Mouse (Mus musculus) hindbrain, embryonic 13.5 days (tissue): Measurements from ENCODE around the gene Nfia. TPM values are rescaled to one million over a fixed set of nuclear protein-coding genes. Genes with fewer than 3 reads are reported as not detected.

Experiments
- ATAC-seq: fragments of 200-750 bp; cut with Nextera tagmentation; 2 replicates; pipeline ENCODE4 v1.8.0; 2017; ENCODE audit warnings: moderate TSS enrichment; ENCODE audit not compliant: low FRiP score
- H3K27ac ChIP-seq: fragments of 300-500 bp; sonication (generic); 2 replicates; pipeline ENCODE4 v1.5.1; 2015; ENCODE audit warnings: inconsistent platforms, mild to moderate bottlenecking, moderate library complexity
- H3K27me3 ChIP-seq: fragments of 300-500 bp; sonication (generic); 2 replicates; pipeline ENCODE4 v1.6.1; 2015; ENCODE audit warnings: mild to moderate bottlenecking, inconsistent platforms
- H3K36me3 ChIP-seq: fragments of 300-500 bp; sonication (generic); 2 replicates; pipeline ENCODE4 v1.6.1; 2015; ENCODE audit warnings: mild to moderate bottlenecking, inconsistent platforms
- H3K4me1 ChIP-seq: fragments of 300-500 bp; sonication (generic); replicated peaks from 2 replicates; pipeline ENCODE4 v1.6.1; 2015; ENCODE audit warnings: inconsistent platforms
- H3K4me2 ChIP-seq: fragments of 300-500 bp; sonication (generic); 2 replicates; pipeline ENCODE4 v1.6.1; 2015; ENCODE audit warnings: inconsistent platforms, mild to moderate bottlenecking, moderate library complexity
- H3K4me3 ChIP-seq: fragments of 300-500 bp; sonication (generic); 2 replicates; pipeline ENCODE4 v1.5.1; 2015; ENCODE audit warnings: mild to moderate bottlenecking, inconsistent platforms
- H3K9ac ChIP-seq: fragments of 300-500 bp; sonication (generic); 2 replicates; pipeline ENCODE4 v1.6.1; 2015; ENCODE audit warnings: mild to moderate bottlenecking, inconsistent platforms
- H3K9me3 ChIP-seq: fragments of 300-500 bp; sonication (generic); 2 replicates; pipeline ENCODE4 v1.6.1; 2016; ENCODE audit warnings: inconsistent platforms
- WGBS: fragments of 180-500 bp; shearing (Covaris S2); methylation state at CpG from one replicate; pipeline ENCODE4 v1.1.7; 2015; 5-methylcytosine and 5-hydroxymethylcytosine counted together
- polyA plus RNA-seq: library from polyadenylated mRNA; unstranded; fragments of >200 nt; fragmentation: Nextera tagmentation; extraction: Ambion mirVana; gene quantifications from 2 replicates; pipeline ENCODE4 v1.2.1, GENCODE M21; 2015

The Nfia gene
- polyA plus RNA-seq, 1 experiment from 2014 or later = 53.2 TPM

- no peaks in the 10 kb centered on the region for H3K27me3 ChIP-seq
- no peak overlapping the region for H3K4me3 ChIP-seq
- no peaks in the 10 kb centered on the region for H3K4me1 ChIP-seq
- H3K36me3 ChIP-seq = no peaks in the 10 kb centered on the region
- no peak overlapping the region for H3K4me2 ChIP-seq
- WGBS = 70% methylated on average over 5 of the region's 5 CpGs
- H3K9ac ChIP-seq = no peak overlapping the region
- H3K9me3 ChIP-seq = no peaks in the 10 kb centered on the region
- ATAC-seq = no peak
- no peak overlapping the region for H3K27ac ChIP-seq
These were observed 266.6 kb downstream of the Nfia start for GRCm38 (mm10) chr4:98039095-98039494.

- no peak overlapping the region for H3K27ac ChIP-seq
- H3K4me3 ChIP-seq = no peak overlapping the region
- no peak overlapping the region for H3K4me2 ChIP-seq
- H3K9ac ChIP-seq = no peak overlapping the region
- ATAC-seq = no peak
- H3K36me3 ChIP-seq = no peaks in the 10 kb centered on the region
- no peaks in the 10 kb centered on the region for H3K9me3 ChIP-seq
- no peaks in the 10 kb centered on the region for H3K4me1 ChIP-seq
- 78% methylated on average over 7 of the region's 7 CpGs for WGBS
- H3K27me3 ChIP-seq = no peaks in the 10 kb centered on the region
These were observed 267.6 kb downstream of the Nfia start for GRCm38 (mm10) chr4:98040179-98040578.

- ATAC-seq = no peak
- Histone ChIP-seq H3K27me3 (no peaks in the 10 kb centered on the region), H3K4me1 (peaks cover 8% of the 10 kb centered on the region), H3K9me3 (no peaks in the 10 kb centered on the region), H3K4me2 (no peak overlapping the region), H3K36me3 (no peaks in the 10 kb centered on the region), H3K9ac (no peak overlapping the region), H3K27ac (no peak overlapping the region), H3K4me3 (no peak overlapping the region)
- 95% methylated on average over 8 of the region's 8 CpGs for WGBS
These were observed 272.1 kb downstream of the Nfia start for GRCm38 (mm10) chr4:98044611-98045010.

- Histone ChIP-seq H3K9ac (no peak overlapping the region), H3K4me3 (no peak overlapping the region), H3K4me1 (peaks cover 27% of the 10 kb centered on the region), H3K36me3 (no peaks in the 10 kb centered on the region), H3K27me3 (no peaks in the 10 kb centered on the region), H3K9me3 (no peaks in the 10 kb centered on the region), H3K4me2 (no peak overlapping the region), H3K27ac (no peak overlapping the region)
- peak; percentile 60; the same call in 1 of the 2 replicates for ATAC-seq
These were observed 274.8 kb downstream of the Nfia start for GRCm38 (mm10) chr4:98047369-98047768.

GRCm38 (mm10) chr4:98049584-98049983, 277.1 kb downstream of the Nfia start:
- peaks cover 27% of the 10 kb centered on the region for H3K4me1 ChIP-seq
- no peak for ATAC-seq
- no peak overlapping the region for H3K9ac ChIP-seq
- H3K36me3 ChIP-seq = no peaks in the 10 kb centered on the region
- no peak overlapping the region; the same call in 1 of the 2 replicates for H3K27ac ChIP-seq
- WGBS = 48% methylated on average over 7 of the region's 7 CpGs
- H3K27me3 ChIP-seq = no peaks in the 10 kb centered on the region
- no peak overlapping the region for H3K4me3 ChIP-seq
- no peak overlapping the region for H3K4me2 ChIP-seq
- H3K9me3 ChIP-seq = no peaks in the 10 kb centered on the region

GRCm38 (mm10) chr4:98050003-98050620, 277.6 kb downstream of the Nfia start:
- Histone ChIP-seq H3K36me3 (no peaks in the 10 kb centered on the region), H3K27ac (0 out of 2 replicates have a peak overlapping the region, but pooled peaks have one; percentile 48)

GRCm38 (mm10) chr4:98050781-98051180, 278.2 kb downstream of the Nfia start:
- H3K4me3 ChIP-seq = no peak overlapping the region
- no peaks in the 10 kb centered on the region for H3K9me3 ChIP-seq
- H3K4me1 ChIP-seq = peaks cover 27% of the 10 kb centered on the region
- WGBS = 41% methylated on average over 10 of the region's 10 CpGs
- no peaks in the 10 kb centered on the region for H3K27me3 ChIP-seq
- no peaks in the 10 kb centered on the region for H3K36me3 ChIP-seq
- H3K9ac ChIP-seq = no peak overlapping the region
- no peak overlapping the region for H3K4me2 ChIP-seq
- ATAC-seq = peak; percentile 81
- peak overlapping the region; percentile 48; the same call in 1 of the 2 replicates for H3K27ac ChIP-seq

More at GRCm38 (mm10) chr4:98050003-98050620, 277.6 kb downstream of the Nfia start:
- 71% methylated on average over 8 of the region's 8 CpGs for WGBS
- Histone ChIP-seq H3K27me3 (no peaks in the 10 kb centered on the region), H3K4me2 (no peak overlapping the region), H3K9me3 (no peaks in the 10 kb centered on the region), H3K4me1 (peaks cover 27% of the 10 kb centered on the region), H3K9ac (no peak overlapping the region), H3K4me3 (no peak overlapping the region)
- ATAC-seq = peak; percentile 38; the same call in 1 of the 2 replicates

GRCm38 (mm10) chr4:98051326-98051725, 278.8 kb downstream of the Nfia start:
- WGBS = 49% methylated on average over 3 of the region's 3 CpGs
- H3K27ac ChIP-seq = peak overlapping the region; percentile 48; the same call in 1 of the 2 replicates
- H3K27me3 ChIP-seq = no peaks in the 10 kb centered on the region
- H3K36me3 ChIP-seq = no peaks in the 10 kb centered on the region
- peaks cover 27% of the 10 kb centered on the region for H3K4me1 ChIP-seq
- no peak overlapping the region for H3K4me3 ChIP-seq
- no peak overlapping the region for H3K4me2 ChIP-seq
- no peak for ATAC-seq
- H3K9ac ChIP-seq = no peak overlapping the region
- H3K9me3 ChIP-seq = no peaks in the 10 kb centered on the region

GRCm38 (mm10) chr4:98055036-98055435, 282.5 kb downstream of the Nfia start:
- Histone ChIP-seq H3K9ac (no peak overlapping the region), H3K4me2 (no peak overlapping the region), H3K36me3 (no peaks in the 10 kb centered on the region), H3K4me3 (no peak overlapping the region), H3K27ac (no peak overlapping the region), H3K4me1 (peaks cover 15% of the 10 kb centered on the region), H3K9me3 (no peaks in the 10 kb centered on the region), H3K27me3 (no peaks in the 10 kb centered on the region)
- no peak for ATAC-seq
- 92% methylated on average over 4 of the region's 4 CpGs for WGBS

- no peak for ATAC-seq
- 91% methylated on average over 7 of the region's 7 CpGs for WGBS
- H3K4me2 ChIP-seq = no peak overlapping the region
- no peaks in the 10 kb centered on the region; the same call in 1 of the 2 replicates for H3K4me1 ChIP-seq
- H3K27ac ChIP-seq = no peak overlapping the region
- no peaks in the 10 kb centered on the region for H3K36me3 ChIP-seq
- H3K4me3 ChIP-seq = no peak overlapping the region
- no peaks in the 10 kb centered on the region for H3K9me3 ChIP-seq
- no peaks in the 10 kb centered on the region for H3K27me3 ChIP-seq
- H3K9ac ChIP-seq = no peak overlapping the region
These were observed 284.0 kb downstream of the Nfia start for GRCm38 (mm10) chr4:98056396-98057020.

GRCm38 (mm10) chr4:98057246-98057645, 284.7 kb downstream of the Nfia start:
- H3K9me3 ChIP-seq = no peaks in the 10 kb centered on the region
- no peak overlapping the region for H3K4me2 ChIP-seq
- ATAC-seq = no peak
- H3K27me3 ChIP-seq = no peaks in the 10 kb centered on the region
- H3K9ac ChIP-seq = no peak overlapping the region
- 82% methylated on average over 12 of the region's 12 CpGs for WGBS
- H3K4me1 ChIP-seq = no peaks in the 10 kb centered on the region
- no peaks in the 10 kb centered on the region for H3K36me3 ChIP-seq
- no peak overlapping the region for H3K27ac ChIP-seq
- H3K4me3 ChIP-seq = no peak overlapping the region

GRCm38 (mm10) chr4:98057721-98058120, 285.2 kb downstream of the Nfia start:
- H3K9ac ChIP-seq = no peak overlapping the region
- ATAC-seq = no peak
- H3K36me3 ChIP-seq = no peaks in the 10 kb centered on the region
- H3K9me3 ChIP-seq = no peaks in the 10 kb centered on the region
- H3K4me2 ChIP-seq = no peak overlapping the region
- no peak overlapping the region for H3K27ac ChIP-seq
- no peaks in the 10 kb centered on the region for H3K4me1 ChIP-seq
- 83% methylated on average over 4 of the region's 4 CpGs for WGBS
- no peaks in the 10 kb centered on the region for H3K27me3 ChIP-seq
- H3K4me3 ChIP-seq = no peak overlapping the region

- no peak overlapping the region for H3K9ac ChIP-seq
- H3K9me3 ChIP-seq = no peaks in the 10 kb centered on the region
- no peak overlapping the region for H3K4me3 ChIP-seq
- no peaks in the 10 kb centered on the region for H3K36me3 ChIP-seq
- no peak overlapping the region for H3K27ac ChIP-seq
- no peaks in the 10 kb centered on the region for H3K4me1 ChIP-seq
- ATAC-seq = no peak
- H3K4me2 ChIP-seq = no peak overlapping the region
- no peaks in the 10 kb centered on the region for H3K27me3 ChIP-seq
These were observed 285.6 kb downstream of the Nfia start for GRCm38 (mm10) chr4:98058182-98058581.
